Mouse (Mus musculus) liver, postnatal 0 days (tissue): ENCODE results near the gene Dkkl1. TPM values are rescaled to one million over a fixed set of nuclear protein-coding genes. Genes with fewer than 3 reads are reported as not detected.

ENCODE experiments used
- ATAC-seq: fragments of 200-750 bp; cut with Nextera tagmentation; 2 replicates; pipeline ENCODE4 v1.8.0; 2017; ENCODE audit warnings: mild to moderate bottlenecking, moderate library complexity
- DNase-seq: peaks from one replicate; pipeline ENCODE4 v3.0.0-alpha.2; 2016
- H3K27ac ChIP-seq: fragments of 300-500 bp; sonication (generic); 2 replicates; pipeline ENCODE4 v1.5.1; 2014; ENCODE audit warnings: antibody characterized with exemption, moderate library complexity, mild to moderate bottlenecking, low read depth
- H3K27me3 ChIP-seq: fragments of 300-500 bp; sonication (generic); 2 replicates; pipeline ENCODE4 v1.6.1; 2014; ENCODE audit warnings: low read length, control low read depth, mixed read lengths; ENCODE audit not compliant: insufficient read depth
- H3K36me3 ChIP-seq: fragments of 300-500 bp; sonication (generic); replicated peaks from 2 replicates; pipeline ENCODE4 v1.6.1; 2014; ENCODE audit warnings: mild to moderate bottlenecking, control low read depth, low read length, moderate library complexity, mixed read lengths; ENCODE audit not compliant: insufficient read depth
- H3K4me1 ChIP-seq: fragments of 300-500 bp; sonication (generic); 2 replicates; pipeline ENCODE4 v1.6.1; 2014; ENCODE audit warnings: antibody characterized with exemption, mild to moderate bottlenecking, control low read depth; ENCODE audit not compliant: insufficient read depth
- H3K4me2 ChIP-seq: fragments of 300-500 bp; sonication (generic); 2 replicates; pipeline ENCODE4 v1.6.1; 2014; ENCODE audit warnings: low read depth, mild to moderate bottlenecking, low read length, moderate library complexity, mixed read lengths
- H3K4me3 ChIP-seq: fragments of 300-500 bp; sonication (generic); 2 replicates; pipeline ENCODE4 v1.5.1; 2014; ENCODE audit warnings: low read depth, low read length
- H3K9ac ChIP-seq: fragments of 300-500 bp; sonication (generic); replicated peaks from 2 replicates; pipeline ENCODE4 v1.6.1; 2014; ENCODE audit warnings: mild to moderate bottlenecking, moderate library complexity
- H3K9me3 ChIP-seq: fragments of 300-500 bp; sonication (generic); 2 replicates; pipeline ENCODE4 v1.6.1; 2016; ENCODE audit warnings: mild to moderate bottlenecking, control low read depth, low read length, mixed read lengths
- CTCF ChIP-seq: sonication (generic); IDR thresholded peaks from 2 replicates; pipeline ENCODE4 v1.5.1; 2016; ENCODE audit warnings: antibody characterized with exemption, low read depth
- EP300 ChIP-seq: IDR thresholded peaks from 2 replicates; pipeline ENCODE4 v1.6.1; 2016; ENCODE audit warnings: antibody characterized with exemption, low read depth, mild to moderate bottlenecking
- WGBS: fragments of 180-500 bp; shearing (Covaris S2); extraction: QIAGEN DNeasy Blood & Tissue Kit; methylation state at CpG from one replicate; pipeline ENCODE4 v1.1.7; 2014; ENCODE audit not compliant: insufficient replicate concordance; 5-methylcytosine and 5-hydroxymethylcytosine counted together
- polyA plus RNA-seq: library from polyadenylated mRNA; unstranded; fragments of >200 nt; fragmentation: Nextera tagmentation; extraction: Ambion mirVana; gene quantifications from 2 replicates; pipeline ENCODE4 v1.2.1, GENCODE M21; 2015

The Dkkl1 gene
- polyA plus RNA-seq, 1 experiment from 2014 or later: 1.5 TPM

- no peaks in the 10 kb centered on the region for H3K36me3 ChIP-seq
- no peak overlapping the region for H3K4me3 ChIP-seq
- no peaks in the 10 kb centered on the region for H3K9me3 ChIP-seq
- no peak for ATAC-seq
- no peaks in the 10 kb centered on the region for H3K4me1 ChIP-seq
- no peak overlapping the region for H3K4me2 ChIP-seq
- H3K27me3 ChIP-seq: 0 out of 2 replicates have a peak, but pooled peaks cover 7% of the 10 kb centered on the region
- H3K9ac ChIP-seq: no peak overlapping the region
- WGBS: 65% methylated on average over 5 of the region's 5 CpGs
- H3K27ac ChIP-seq: no peak overlapping the region
- DNase-seq: no peak
- TF ChIP-seq CTCF (no peak), EP300 (no peak)
Measured at GRCm38 (mm10) chr7:45196994-45197393, 15.0 kb downstream of the Dkkl1 start.

- no peak overlapping the region for H3K9ac ChIP-seq
- ATAC-seq: no peak
- no peak for DNase-seq
Measured at GRCm38 (mm10) chr7:45196176-45196535, 15.8 kb downstream of the Dkkl1 start.

GRCm38 (mm10) chr7:45195341-45196175 is 16.4 kb downstream of the Dkkl1 start:
- H3K27ac ChIP-seq: no peak overlapping the region
- ATAC-seq (no peak), DNase-seq (no peak)
- H3K4me2 ChIP-seq: no peak overlapping the region
- no peak for TF ChIP-seq EP300
- no peak for TF ChIP-seq CTCF
- H3K4me3 ChIP-seq: no peak overlapping the region
- 0 out of 2 replicates have a peak, but pooled peaks cover 13% of the 10 kb centered on the region for H3K27me3 ChIP-seq
- H3K36me3 ChIP-seq: no peaks in the 10 kb centered on the region
- H3K9me3 ChIP-seq: no peaks in the 10 kb centered on the region
- no peak overlapping the region for H3K9ac ChIP-seq
- no peaks in the 10 kb centered on the region for H3K4me1 ChIP-seq
- 61% methylated on average over 13 of the region's 13 CpGs for WGBS

More at GRCm38 (mm10) chr7:45196176-45196535, 15.8 kb downstream of the Dkkl1 start:
- H3K4me1 ChIP-seq: no peaks in the 10 kb centered on the region
- 79% methylated on average over 4 of the region's 4 CpGs for WGBS
- no peaks in the 10 kb centered on the region for H3K36me3 ChIP-seq
- no peak for TF ChIP-seq EP300
- TF ChIP-seq CTCF: no peak
- H3K4me2 ChIP-seq: no peak overlapping the region
- H3K27me3 ChIP-seq: 0 out of 2 replicates have a peak, but pooled peaks cover 9% of the 10 kb centered on the region
- no peak overlapping the region for H3K4me3 ChIP-seq
- no peaks in the 10 kb centered on the region for H3K9me3 ChIP-seq
- H3K27ac ChIP-seq: no peak overlapping the region

GRCm38 (mm10) chr7:45193871-45194785 is 17.8 kb downstream of the Dkkl1 start:
- Histone ChIP-seq H3K9me3 (no peaks in the 10 kb centered on the region), H3K36me3 (no peaks in the 10 kb centered on the region), H3K9ac (no peak overlapping the region), H3K27ac (no peak overlapping the region), H3K4me2 (no peak overlapping the region), H3K27me3 (peaks cover 21% of the 10 kb centered on the region), H3K4me1 (no peaks in the 10 kb centered on the region), H3K4me3 (no peak overlapping the region)
- no peak for TF ChIP-seq CTCF
- TF ChIP-seq EP300: no peak
- 70% methylated on average over 17 of the region's 17 CpGs for WGBS
- DNase-seq (no peak), ATAC-seq (no peak)

GRCm38 (mm10) chr7:45193406-45193805 is 18.5 kb downstream of the Dkkl1 start:
- no peak for DNase-seq
- Histone ChIP-seq H3K27ac (no peak overlapping the region), H3K9me3 (no peaks in the 10 kb centered on the region), H3K4me2 (no peak overlapping the region), H3K4me1 (no peaks in the 10 kb centered on the region), H3K4me3 (no peak overlapping the region), H3K9ac (no peak overlapping the region), H3K27me3 (peaks cover 21% of the 10 kb centered on the region), H3K36me3 (no peaks in the 10 kb centered on the region)
- TF ChIP-seq EP300 (no peak), CTCF (0 out of 2 replicates have a peak, but pooled peaks have one; percentile 2)
- no peak for ATAC-seq
- 68% methylated on average over 5 of the region's 5 CpGs for WGBS
